Mouse (Mus musculus) C2C12 (cell line): ENCODE measurements around the gene Lyzl4.

ENCODE experiments used
- CEBPB ChIP-seq: IDR thresholded peaks from one replicate; pipeline ENCODE4 v1.6.1; 2011; ENCODE audit warnings: low read depth, mild to moderate bottlenecking, control low read depth, moderate library complexity
- CTCF ChIP-seq: IDR thresholded peaks from one replicate; pipeline ENCODE4 v1.5.1; 2011; ENCODE audit not compliant: control insufficient read depth, insufficient read depth, insufficient read length
- MAX ChIP-seq: IDR thresholded peaks from one replicate; pipeline ENCODE4 v1.6.1; 2011; ENCODE audit warnings: mild to moderate bottlenecking, control low read depth
- MYOD1 ChIP-seq: IDR thresholded peaks from one replicate; pipeline ENCODE4 v1.6.1; 2011; ENCODE audit warnings: low read depth; ENCODE audit not compliant: control insufficient read depth, insufficient read length

GRCm38 (mm10) chr9:121589533-121589932 lies 52.4 kb downstream of the Lyzl4 start:
- no peak for TF ChIP-seq MYOD1
- no peak for TF ChIP-seq CTCF
- TF ChIP-seq MAX: no peak
- no peak for TF ChIP-seq CEBPB
